Mouse (Mus musculus) adrenal gland, postnatal 4 days (tissue): ENCODE measurements at regions not wholly inside any gene's neighbourhood (a gene's known extent, or its start where the extent isn't known, plus 50 kb on each side); places are given as distances from the start of the nearest gene placed in this dataset.

ENCODE experiments used
- DNase-seq, 2 experiments: peaks; one replicate each; pipeline ENCODE4 v3.0.0; 2021 to 2022; ENCODE audit warnings: low spot score in 2 of 2, mixed read lengths in 2 of 2

DNA sequence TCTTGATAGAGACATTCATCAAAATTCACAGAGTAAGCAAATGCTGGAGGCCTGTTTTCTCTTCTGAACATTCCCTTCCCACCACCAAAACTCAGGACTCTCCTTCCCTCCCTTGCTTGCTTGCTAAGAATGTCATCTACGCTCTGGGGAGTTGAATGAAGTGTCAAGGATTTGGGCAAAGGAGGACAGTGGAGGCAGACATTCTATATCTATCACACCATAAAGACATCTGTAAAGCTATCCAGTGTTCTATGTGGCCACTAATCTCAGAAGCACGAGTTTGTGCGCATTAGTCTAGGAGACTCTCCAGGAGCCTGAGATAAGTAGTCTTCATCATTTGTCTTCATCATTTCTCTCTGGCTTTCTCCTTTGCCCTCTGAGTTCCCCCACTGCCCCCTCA, 94.1 kb upstream of the Dapk1 start:
- DNase-seq = no peak

DNA sequence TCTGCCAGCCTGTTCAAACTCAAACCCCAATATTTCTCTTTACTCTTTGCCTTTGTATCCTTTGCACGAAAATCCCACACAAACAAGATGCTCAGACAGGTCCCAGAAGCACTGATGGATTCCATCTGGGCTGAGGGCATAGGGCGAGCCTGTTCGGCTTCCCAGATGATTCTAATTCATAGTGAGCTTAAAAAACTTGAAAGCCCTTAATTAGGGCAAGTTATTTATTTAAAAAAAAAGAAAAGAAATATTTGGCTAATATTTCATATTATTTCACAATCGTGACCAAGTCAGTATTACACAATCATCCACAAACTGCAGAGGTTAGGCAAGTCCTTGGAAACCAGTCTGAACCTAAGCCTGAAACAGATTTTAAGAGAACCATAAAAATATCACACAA, 93.7 kb upstream of the Dapk1 start:
- no peak for DNase-seq

DNA sequence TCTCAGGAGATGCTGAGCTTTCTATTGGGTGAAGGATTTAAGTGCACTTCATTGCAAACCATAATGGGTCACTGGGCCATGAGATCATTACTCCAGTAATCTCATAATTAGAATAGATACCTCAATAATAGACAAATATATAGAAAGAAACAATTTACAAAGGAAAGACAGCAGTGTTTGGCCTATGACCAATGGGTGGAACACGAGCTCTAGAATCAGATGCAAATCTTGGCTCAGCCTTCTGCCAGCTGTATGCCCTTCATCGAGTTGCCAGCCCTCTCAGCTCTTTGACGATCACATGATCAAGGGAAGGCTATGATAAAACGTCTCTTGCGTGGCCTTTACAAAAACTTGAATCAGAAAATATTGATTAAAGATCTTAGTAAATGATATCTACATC, 92.9 kb upstream of the Dapk1 start:
- no peak for DNase-seq

DNA sequence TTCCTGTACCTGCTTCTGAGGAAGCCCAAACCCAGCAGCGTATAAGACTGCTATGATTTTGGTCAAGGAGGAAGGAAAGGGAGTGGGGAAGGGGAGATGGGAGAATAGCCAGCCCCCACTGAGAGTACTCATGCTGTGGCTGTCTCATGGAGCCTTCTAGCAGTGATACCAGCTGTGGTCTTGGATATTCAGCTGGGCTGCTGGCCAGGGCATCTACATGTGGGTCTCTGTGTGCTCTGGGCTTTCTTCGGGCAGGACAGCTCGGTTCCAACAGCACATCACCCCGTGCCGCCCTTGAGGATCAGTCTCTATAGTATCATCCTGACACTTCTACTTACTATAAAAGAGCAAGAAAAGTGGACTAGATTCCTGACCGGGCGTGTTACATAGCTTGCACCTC, 90.6 kb upstream of the Dapk1 start:
- DNase-seq = no peak

DNA sequence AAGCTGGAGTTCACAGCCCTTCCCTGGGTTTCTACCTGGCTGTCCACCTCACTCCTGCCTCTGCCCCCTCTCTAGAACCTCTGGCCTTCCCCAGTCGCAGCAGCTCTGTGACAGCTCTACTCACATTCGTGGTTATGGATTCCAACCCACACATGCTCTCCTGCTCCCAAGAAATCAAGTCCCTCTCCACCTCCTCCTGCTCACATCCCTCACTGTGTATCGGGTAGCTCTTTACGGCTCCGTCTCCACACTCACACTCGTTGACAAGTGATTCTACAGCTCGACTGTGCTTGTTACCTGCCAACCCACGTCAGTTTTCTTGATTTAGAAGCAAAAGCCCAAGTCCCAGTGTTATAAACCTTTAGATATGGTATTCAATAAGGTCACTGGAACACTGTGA, 90.1 kb upstream of the Dapk1 start:
- DNase-seq = no peak

DNA sequence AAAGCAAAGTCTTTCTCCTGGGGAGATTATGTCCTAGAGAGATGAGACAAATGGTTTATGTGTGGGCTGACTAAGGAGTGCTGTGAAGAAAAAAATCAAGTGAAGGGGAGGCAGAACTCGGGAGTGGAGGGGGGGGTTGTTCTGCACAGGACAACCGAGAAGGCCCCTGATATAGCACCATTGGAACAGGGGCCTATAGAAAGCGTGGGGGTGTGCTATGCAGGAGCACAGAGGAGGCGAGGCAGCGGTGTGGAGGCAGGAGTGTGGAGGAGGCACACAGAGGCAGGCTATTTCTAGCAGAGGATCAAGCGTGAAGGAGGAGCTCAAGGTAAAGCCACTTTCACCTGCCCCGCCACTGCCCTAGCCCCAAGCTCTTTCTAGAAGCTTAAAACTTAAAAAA, 88.0 kb upstream of the Dapk1 start:
- no peak for DNase-seq

DNA sequence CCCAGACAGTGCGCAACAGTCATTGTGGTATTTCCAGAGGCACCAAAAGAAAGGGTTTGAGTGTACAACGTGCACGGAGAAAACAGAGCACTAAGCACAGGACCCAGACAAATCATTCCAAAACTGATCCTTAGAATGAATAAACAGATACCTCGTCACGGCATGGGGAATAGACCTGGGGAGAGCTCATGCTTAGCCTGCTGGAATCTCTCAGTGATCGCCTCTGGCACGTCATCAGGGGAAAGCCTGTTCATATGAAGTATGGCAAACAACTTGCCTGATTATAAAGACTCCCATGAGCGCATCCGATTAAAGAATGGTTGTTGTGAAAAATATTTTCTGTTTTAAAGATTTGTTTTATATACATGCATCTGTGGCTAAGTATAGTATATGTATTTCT, 86.9 kb upstream of the Dapk1 start:
- no peak for DNase-seq

DNA sequence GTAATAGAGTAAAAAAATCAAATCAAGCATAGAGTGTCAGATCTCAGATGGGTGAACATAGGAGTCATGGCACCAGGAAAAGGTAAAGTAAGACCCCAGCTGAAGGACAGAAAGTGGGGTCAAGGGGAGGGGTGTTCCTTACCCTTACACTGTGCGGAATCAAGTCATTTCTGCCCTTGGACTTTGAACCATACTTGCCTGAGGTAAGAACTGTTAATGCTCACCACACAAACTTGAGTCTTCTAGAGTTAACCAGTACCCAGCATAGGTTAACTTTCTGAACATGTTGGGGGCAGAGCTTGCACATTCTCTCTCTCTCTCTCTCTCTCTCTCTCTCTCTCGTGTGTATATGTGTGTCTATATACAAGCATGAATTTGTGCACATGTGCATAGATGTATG, 83.7 kb upstream of the Dapk1 start:
- no peak for DNase-seq

DNA sequence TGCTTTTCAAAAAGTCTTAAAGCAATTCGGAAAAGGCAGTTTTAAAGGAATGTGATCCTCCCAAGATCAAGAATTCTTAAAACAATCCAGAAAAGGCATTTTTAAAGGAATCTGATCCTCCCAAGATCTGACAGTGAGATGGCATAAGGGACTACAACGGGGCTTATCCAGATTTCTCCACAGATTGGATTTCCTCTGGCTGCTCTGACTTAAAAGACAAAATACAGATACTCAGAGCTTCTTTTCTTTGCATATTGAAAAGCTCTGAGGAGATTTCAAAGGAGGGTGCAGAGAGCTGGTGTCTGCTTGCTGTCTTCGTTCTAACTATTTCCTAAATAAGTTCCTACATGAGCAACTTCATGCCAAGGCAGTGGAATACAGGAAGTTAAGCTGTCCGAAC, 82.0 kb upstream of the Dapk1 start:
- DNase-seq = no peak

DNA sequence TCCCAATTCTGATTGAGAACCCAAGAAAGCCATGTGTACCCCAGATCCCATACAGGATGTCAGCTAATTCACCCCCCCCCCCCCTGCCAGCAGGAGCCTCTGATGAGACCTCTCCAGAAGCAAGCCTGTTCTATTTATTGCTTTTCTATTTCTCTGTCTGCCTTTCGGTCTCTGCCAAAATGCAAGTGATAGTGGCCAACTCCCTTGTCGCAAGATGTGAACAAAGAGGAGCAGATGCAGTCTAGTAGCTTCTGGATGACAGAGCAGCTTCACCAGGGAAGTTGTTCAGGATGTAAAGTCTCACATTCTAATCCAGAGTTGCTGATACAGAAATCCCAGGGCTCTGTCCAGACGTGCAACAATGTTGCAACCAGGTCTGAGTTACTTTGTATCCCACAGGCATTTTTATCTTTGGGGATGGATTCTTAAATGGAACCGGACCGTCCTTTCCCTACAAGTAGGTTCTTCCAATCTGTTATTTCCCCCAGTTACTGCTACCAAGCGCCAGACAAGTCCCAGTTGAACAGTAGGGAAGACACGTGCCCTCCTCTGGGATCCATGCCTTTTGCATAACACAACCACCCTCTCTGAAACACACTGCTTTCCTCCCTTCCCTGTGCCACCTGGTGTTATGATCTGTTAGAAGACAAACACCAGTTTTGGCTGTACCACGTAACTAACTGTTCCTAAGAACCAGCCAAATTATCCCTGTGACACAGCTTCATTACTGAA, 78.9 kb upstream of the Dapk1 start:
- DNase-seq = no peak

DNA sequence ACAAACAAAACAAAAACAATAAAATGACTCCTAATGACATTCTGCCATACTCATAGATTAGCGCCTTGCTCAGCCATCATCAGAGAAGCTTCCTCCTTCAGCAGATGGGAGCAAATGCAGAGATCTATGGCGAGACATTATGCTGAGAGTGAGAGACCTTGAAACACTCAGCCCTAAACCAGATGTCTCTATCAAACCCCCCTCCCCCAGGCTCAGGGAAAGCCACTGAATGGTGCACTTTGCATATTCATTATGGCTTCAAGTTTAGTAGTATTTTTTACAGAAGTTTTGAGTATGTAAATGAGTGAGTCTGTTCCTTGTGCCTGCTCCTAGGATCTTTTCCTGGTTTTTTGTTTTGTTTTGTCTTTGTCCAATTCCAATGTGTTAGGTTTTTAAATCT, 73.9 kb upstream of the Dapk1 start:
- DNase-seq = no peak

DNA sequence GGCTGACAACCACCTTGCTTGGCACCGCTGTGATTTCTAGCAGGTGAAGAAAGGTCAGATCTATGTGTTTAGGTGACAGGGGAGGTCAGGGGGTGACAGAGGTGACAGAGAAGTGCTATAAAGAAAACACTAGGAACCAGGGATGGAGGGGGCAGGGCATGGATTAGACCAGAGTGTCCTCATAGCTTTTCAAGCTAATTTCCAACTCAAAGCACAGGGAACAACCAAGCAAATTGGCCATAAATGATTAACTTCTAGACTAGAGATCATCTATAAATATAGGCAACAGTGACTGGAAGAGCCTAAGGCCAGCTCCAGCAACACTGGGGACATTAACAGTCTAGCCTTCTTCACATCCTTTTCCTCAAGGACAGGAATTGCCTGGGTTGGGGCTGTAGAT, 72.9 kb upstream of the Dapk1 start:
- DNase-seq = no peak

DNA sequence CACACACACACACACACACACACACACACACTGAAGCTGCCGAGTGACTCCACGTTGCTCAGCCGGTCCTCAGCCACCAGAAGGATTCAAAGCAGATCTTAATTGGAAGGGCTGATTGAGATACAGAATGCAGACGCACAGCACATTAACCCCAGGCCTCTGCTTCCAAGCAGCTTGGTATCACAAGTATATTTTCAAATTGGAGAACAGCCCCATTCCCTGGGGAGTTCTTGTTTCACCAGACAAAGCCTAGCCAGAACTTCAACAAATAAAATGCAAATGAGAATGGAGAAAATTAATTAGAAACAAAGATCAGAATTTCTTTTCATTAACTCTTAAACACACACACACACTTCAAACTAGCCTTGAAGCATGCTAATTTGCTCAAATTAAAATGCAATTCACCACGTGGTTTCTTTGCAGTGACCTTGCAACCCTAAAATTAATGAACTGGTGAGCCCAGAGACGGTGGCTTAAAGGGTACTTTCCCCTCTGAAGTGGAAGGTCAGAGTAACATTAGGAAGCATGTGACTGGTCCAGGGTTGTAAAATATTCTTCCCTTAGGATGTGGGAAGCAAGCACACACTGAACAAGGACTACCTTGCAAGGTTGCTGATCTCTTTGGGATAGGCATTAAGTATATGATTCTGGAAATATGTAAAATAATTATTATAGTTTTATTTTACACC, 72.2 kb upstream of the Dapk1 start:
- no peak for DNase-seq

DNA sequence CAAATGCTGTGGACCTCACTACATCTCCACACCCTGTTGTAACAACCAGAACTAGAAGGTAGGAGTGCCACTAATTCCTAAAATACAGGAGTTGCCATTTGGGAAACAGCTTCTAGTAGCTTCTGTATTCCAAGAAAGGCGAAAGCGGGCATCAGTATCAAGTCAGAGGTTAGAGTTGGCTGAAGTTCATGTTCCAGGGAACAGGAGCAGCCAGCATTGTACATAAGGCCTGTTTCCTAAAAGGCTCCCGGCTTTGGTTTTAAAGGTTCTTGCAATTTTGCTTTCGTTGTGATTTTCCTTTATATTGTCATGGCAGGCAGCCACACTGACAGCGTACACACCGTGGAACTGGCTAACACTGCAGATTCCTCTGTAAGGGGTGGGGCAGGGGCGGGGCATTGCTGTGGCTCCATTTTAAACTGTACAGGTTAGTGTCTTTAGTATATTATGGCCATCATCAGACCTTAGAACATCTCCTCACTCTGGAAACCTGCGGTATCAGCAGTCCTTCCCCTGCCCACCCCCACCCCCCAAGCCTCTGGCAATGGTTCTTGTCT, 67.8 kb upstream of the Dapk1 start:
- DNase-seq = no peak

DNA sequence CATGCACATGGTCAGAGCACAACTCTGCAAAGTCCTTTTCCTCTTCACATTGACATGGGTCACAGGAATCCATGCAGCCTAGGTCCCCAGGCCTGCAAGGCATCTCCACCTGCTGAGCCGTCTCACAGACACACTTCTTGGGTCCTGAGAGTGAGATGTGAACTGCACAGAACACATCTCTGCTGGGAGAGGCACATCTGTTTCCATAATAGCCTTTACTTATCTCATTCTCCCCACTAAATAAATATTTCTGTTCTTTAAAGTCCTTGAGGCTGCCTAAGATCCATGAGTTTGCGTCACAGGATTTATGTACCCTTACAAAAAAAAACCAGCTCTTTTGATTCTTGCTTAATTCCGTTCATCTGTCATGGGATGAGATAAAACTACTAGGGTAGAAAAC, 67.2 kb upstream of the Dapk1 start:
- DNase-seq = no peak

DNA sequence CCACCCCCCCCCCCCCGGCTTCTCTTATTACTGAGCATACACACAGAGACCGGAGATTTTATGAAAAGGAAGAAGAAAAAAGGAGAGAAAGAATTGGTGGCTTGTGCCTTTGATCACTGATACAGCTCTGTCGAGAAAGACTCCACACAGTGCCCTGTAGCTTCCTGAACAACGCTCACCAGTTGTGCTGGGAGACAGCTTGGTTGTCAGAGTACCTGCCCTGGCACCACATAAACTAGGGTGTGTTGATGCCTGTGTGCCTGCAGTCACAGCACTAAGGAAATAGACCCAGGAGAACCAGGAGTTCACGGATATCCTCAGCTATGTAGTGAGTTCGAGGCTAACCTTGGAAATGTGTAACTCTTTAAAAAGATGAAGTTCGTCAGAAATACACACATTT, 66.7 kb upstream of the Dapk1 start:
- no peak for DNase-seq

DNA sequence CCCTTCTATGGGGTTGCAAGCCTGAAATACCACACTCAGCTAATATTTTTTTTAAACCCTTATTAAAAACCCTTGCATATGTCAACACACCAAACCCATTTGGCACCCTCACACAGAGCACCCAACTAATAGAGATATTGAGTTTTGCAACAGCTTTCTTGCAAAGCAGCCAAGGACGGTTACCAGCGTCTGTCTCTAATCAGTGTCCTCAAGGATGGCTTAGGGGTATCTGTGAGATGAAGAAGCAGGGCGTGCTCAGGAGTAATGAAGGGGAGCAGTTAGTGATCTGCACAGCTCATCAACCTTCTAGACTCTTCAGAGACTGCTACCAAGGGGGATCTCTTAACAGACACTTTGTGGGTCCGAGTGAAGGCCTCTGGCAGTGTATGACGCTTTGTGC, 65.0 kb upstream of the Dapk1 start:
- DNase-seq = no peak

DNA sequence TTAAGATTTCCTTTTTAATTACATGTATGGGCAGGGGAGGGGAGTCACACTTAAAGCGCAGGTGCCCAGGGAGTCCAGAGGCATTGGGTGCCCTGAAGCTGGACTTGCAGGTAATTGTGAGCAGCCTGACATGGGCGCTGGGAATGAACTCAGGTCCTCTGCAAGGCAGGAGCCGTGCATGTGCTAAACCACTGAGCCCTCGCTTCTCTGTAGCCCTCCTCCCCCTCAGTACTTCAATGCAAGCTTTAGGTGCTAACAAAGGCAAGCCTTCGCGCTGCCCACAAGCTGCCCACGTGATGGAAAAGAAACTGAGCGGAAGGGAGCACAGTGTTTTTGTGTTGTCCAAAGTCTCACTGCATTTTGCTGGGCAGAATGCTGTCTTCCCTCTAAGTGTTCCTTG, 63.6 kb upstream of the Dapk1 start:
- no peak for DNase-seq

DNA sequence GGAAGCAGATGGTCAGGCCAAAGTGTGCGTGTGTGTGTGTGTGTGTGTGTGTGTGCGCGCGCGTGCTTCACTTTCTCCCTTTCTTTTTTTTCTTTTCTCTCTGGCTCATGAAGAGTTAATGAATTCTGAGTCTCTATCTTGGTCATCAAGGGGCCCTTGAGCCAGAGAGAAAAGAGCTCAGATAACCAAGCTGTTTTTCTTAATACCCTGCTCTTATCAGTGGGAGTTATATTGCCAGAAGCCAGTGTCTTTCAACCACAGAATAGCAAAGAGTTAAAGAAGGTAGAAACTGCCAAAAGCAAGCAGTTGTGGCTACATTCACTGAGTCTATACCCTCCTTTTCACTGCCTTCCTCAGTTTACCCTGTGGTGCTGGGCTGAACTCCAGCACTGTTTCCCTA, 60.6 kb upstream of the Dapk1 start:
- DNase-seq = no peak

DNA sequence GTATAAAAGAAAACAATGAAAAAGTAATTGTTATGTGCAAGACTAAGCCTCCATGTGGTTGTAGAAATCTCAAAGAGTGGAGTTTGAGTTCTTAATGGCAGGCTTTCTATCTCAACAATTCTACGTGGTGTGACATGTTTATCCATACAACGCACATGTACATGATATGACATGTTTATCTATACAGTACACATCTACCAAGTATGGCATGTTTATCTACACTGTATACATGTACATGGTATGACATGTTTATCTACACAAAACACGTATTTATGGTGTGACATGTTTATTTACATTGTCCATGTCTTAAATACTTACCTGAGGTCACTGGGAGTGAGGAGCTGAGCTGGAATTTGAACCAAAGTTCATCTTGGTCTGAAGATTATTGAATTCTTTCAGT, 57.4 kb upstream of the Dapk1 start:
- no peak for DNase-seq

DNA sequence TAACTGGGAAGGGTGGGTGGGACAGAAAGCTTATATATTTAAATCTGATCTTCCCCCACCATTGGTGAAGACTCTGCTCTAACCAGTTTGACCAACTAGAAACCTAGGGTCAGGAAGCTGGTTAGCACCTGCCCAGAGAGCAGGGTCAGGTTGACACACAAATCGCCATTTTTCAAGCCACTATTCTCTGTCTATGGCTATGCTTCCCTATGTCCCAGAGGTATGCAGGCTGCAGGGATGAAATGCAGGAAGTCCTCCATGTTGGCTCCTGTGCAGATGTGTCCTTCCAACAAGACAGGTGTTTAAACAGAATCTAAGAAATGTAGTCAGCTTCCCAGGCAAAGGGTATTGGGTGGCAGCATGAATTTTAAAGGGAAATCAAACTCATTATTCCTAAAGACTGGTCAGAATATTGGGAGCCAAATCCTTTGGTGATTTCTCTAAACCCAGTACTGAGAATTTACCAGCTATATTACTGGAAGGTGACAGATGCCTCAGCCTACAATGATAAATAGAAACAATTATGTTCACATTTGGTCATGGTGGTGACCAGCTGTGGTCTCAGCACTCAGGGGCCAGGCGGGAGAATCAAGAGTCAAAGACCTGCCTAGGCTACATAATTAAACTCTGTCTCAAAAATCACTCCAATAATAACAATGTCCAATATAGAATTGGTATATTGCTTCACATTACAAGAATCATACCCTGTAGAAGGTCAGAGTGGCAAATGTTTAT, 55.6 kb upstream of the Dapk1 start:
- DNase-seq = no peak
